21 mouse cellular contexts compared by ENCODE assay signal in genomic region chr14:121181798-121182197, GRCm38 (mm10).
DNase-seq lines count a peak whose midpoint lies in the region; ATAC-seq and TF ChIP-seq lines count a peak whose summit lies in the region.
"Had no signal": no experiment of that assay in that cellular context is flagged by ENCODE, and none has a peak within 500 bp of the region (broad histone marks: within the 10 kb centered on the region; RNA-seq: fewer than 3 reads in every experiment).

No protein-coding gene starts in this region.

- WGBS in kidney, embryonic 14.5 days = 20% methylated on average over 4 of the region's 4 CpGs
- 40% methylated on average over 4 of the region's 4 CpGs for WGBS in kidney, adult 2 months

- no peak for DNase-seq in kidney, adult 2 months
- DNase-seq in layer of hippocampus, adult 2 months (ENCODE audit: low spot score in 2 of 2) = no peak
- no peak for DNase-seq in layer of hippocampus, postnatal 25 days (ENCODE audit: extremely low spot score in 1 of 2, low spot score in 1 of 2)
- DNase-seq in left cerebral cortex, adult 18-20 months (ENCODE audit: low spot score in 2 of 2) = no peak
- DNase-seq: adrenal gland, adult 2 months; adrenal gland, postnatal 25 days; cerebellum, adult 18-20 months; cerebellum, adult 9-11 months; cerebellum, postnatal 36 days; forebrain, postnatal 0 days; gastrocnemius, postnatal 36 days; heart, adult 18-20 months; heart, postnatal 10 days; heart, postnatal 4 days had no signal

- TF ChIP-seq CTCF in kidney, adult 2 months (conservative IDR thresholded peaks at IDR 0.05; ENCODE audit: insufficient read depth, insufficient read length, low read depth, low read length) = no peak
- no peak for TF ChIP-seq CTCF in layer of hippocampus, adult 2 months (conservative IDR thresholded peaks at IDR 0.05)
- TF ChIP-seq CTCF in embryonic fibroblast, embryonic 13.5 days (IDR thresholded peaks at IDR 0.05; ENCODE audit: borderline replicate concordance, insufficient read depth, low read length) = no peak

- peaks cover 35% of the 10 kb centered on the region for H3K4me1 ChIP-seq in kidney, embryonic 14.5 days (ENCODE audit: control insufficient read depth, insufficient read depth, low read length)
- peaks cover 12% of the 10 kb centered on the region for H3K4me1 ChIP-seq in kidney, adult 2 months (ENCODE audit: control insufficient read depth, insufficient read depth, low read length)
- peaks cover 25% of the 10 kb centered on the region for H3K4me1 ChIP-seq in embryonic fibroblast, embryonic 13.5 days (ENCODE audit: control insufficient read depth, insufficient read depth, low read length)

- no peak overlapping the region for H3K9ac ChIP-seq in kidney, embryonic 14.5 days (ENCODE audit: low read depth, low read length)
- H3K9ac ChIP-seq: forebrain, embryonic 13.5 days; forebrain, postnatal 0 days; hindbrain, embryonic 12.5 days had no signal

- no peaks in the 10 kb centered on the region for H3K36me3 ChIP-seq in kidney, embryonic 14.5 days (ENCODE audit: control insufficient read depth, insufficient read depth, low read length)
- H3K36me3 ChIP-seq in kidney, adult 2 months (ENCODE audit: control insufficient read depth, insufficient read depth, low read length) = no peaks in the 10 kb centered on the region
- H3K36me3 ChIP-seq: hindbrain, embryonic 12.5 days had no signal

- no peaks in the 10 kb centered on the region for H3K27me3 ChIP-seq in kidney, embryonic 14.5 days (ENCODE audit: control insufficient read depth, insufficient read depth, low read length)
- H3K27me3 ChIP-seq in kidney, adult 2 months (replicated peaks; ENCODE audit: control insufficient read depth, insufficient read depth, low read length) = no peaks in the 10 kb centered on the region
- H3K27me3 ChIP-seq: CH12.LX; forebrain, embryonic 13.5 days; hindbrain, embryonic 12.5 days had no signal

- no peak for TF ChIP-seq POLR2A in kidney, adult 2 months (IDR thresholded peaks at IDR 0.05; ENCODE audit: low read depth, low read length)
- no peak for TF ChIP-seq POLR2A in embryonic fibroblast, embryonic 13.5 days (IDR thresholded peaks at IDR 0.05; ENCODE audit: low read depth, low read length)

- H3K4me3 ChIP-seq in kidney, embryonic 14.5 days (ENCODE audit: low read length) = no peak overlapping the region
- H3K4me3 ChIP-seq in kidney, adult 2 months (ENCODE audit: insufficient read depth, low read depth, low read length) = no peak overlapping the region
- H3K4me3 ChIP-seq in layer of hippocampus, adult 2 months = no peak overlapping the region
- no peak overlapping the region for H3K4me3 ChIP-seq in embryonic fibroblast, embryonic 13.5 days (ENCODE audit: insufficient read depth, low read length)
- H3K4me3 ChIP-seq: forebrain, embryonic 13.5 days; heart, embryonic 10.5 days; hindbrain, embryonic 12.5 days had no signal

- no peaks in the 10 kb centered on the region for H3K9me3 ChIP-seq in kidney, embryonic 14.5 days (ENCODE audit: control insufficient read depth, low read length)
- H3K9me3 ChIP-seq: forebrain, embryonic 13.5 days; heart, embryonic 10.5 days; hindbrain, embryonic 12.5 days had no signal

- no peak overlapping the region for H3K27ac ChIP-seq in kidney, embryonic 14.5 days (ENCODE audit: low read depth, low read length)
- H3K27ac ChIP-seq in kidney, adult 2 months (ENCODE audit: insufficient read depth, low read depth, low read length) = no peak overlapping the region
- peak overlapping the region; percentile 23; the same call in 1 of the 2 replicates for H3K27ac ChIP-seq in layer of hippocampus, adult 2 months
- H3K27ac ChIP-seq in embryonic fibroblast, embryonic 13.5 days (ENCODE audit: insufficient read depth, low read length) = peak overlapping the region; percentile 90
- H3K27ac ChIP-seq: forebrain, embryonic 13.5 days; heart, embryonic 10.5 days; hindbrain, embryonic 12.5 days had no signal

- ATAC-seq in kidney, embryonic 14.5 days (ENCODE audit: low FRiP score, low TSS enrichment) = peak; percentile 24; the same call in 1 of the 2 replicates
- ATAC-seq: forebrain, embryonic 13.5 days; forebrain, postnatal 0 days; hindbrain, embryonic 16.5 days had no signal

- no peak overlapping the region for H3K4me2 ChIP-seq in kidney, embryonic 14.5 days (replicated peaks; ENCODE audit: low read depth, low read length)
- H3K4me2 ChIP-seq: forebrain, embryonic 13.5 days; hindbrain, embryonic 12.5 days had no signal

Comparison
In these comparisons a context has a peak if more than half of its experiments do, and no peak if none do; other contexts are left out.
1. H3K27ac ChIP-seq: peak in layer of hippocampus, adult 2 months (single experiment) and embryonic fibroblast, embryonic 13.5 days (single experiment); none in kidney, embryonic 14.5 days (single experiment) and kidney, adult 2 months (single experiment).